Mouse (Mus musculus): ENCODE measurements around the gene Tymp.

DNA sequence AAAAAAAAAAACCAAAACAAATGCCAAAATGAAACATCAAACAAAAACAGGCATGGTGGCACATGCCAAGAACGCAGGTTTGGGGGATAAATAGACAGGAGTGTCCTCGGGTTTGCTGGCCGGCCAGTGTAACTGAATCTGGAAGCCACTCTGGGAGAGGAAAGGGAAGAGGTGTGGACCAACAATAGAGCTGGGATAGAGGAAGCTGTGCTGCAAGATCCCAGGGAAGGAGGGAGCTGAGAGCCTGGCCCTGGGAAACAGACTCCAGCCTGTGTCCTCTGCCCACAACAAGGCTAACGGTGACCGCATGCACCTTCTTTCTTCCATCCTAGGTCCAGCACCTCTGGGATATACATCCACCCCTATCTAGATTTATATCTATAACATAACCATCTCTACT, 26.4 kb downstream of the Tymp start:
- no peak for TF ChIP-seq MAX (IDR thresholded peaks at IDR 0.05)
- no peak for TF ChIP-seq CTCF (IDR thresholded peaks at IDR 0.05; ENCODE audit: control insufficient read depth, insufficient read depth, insufficient read length)
- no peak for TF ChIP-seq CEBPB (IDR thresholded peaks at IDR 0.05; ENCODE audit: low read depth)
- no peak for TF ChIP-seq FOSL1 (IDR thresholded peaks at IDR 0.05; ENCODE audit: insufficient read depth, low read length, poor library complexity, severe bottlenecking)
- no peak for TF ChIP-seq USF1 (IDR thresholded peaks at IDR 0.05; ENCODE audit: low read depth)
- TF ChIP-seq MYOG (IDR thresholded peaks at IDR 0.05; ENCODE audit: control insufficient read depth, extremely low read depth, insufficient read length), result no peak

Data from C2C12 (cell line).